Mouse (Mus musculus): ENCODE data around the gene Sv2b.

DNA sequence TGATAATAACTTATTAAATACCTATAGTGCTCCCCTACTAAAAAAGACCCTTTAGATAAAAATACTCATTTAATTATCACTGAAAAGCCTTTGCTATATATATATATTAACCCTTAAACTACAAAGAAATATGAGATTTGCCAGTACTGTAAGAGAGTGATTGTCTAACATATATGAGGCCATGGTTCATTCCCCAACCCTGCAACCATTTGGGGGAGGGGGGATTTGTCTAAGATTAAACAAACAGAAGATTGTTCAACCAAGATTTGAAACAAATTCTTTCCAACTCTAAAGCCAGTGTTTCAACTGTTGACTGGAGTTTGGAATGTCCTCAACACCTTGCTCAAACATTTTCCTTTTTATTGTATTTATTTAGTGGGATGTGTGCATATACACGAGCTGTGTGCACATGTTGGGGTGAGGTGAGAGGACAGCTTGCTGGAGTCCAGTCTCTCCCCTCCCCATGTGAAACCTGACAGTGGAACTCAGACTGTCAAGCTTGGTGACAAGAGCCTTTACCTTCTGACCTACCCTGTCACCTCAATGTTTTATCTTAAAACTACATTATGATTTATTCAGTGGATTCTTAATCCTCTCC lies 43.8 kb upstream of the Sv2b start:
- no peak for TF ChIP-seq POLR2A (IDR thresholded peaks at IDR 0.05; ENCODE audit: low read depth, low read length)
- TF ChIP-seq CTCF (IDR thresholded peaks at IDR 0.05; ENCODE audit: borderline replicate concordance, insufficient read depth, low read length): no peak

Data from embryonic fibroblast, embryonic 13.5 days (primary cell).